Mouse (Mus musculus): ENCODE results near the gene Trim21. TPM values are rescaled to one million over a fixed set of nuclear protein-coding genes. Genes with fewer than 3 reads are reported as not detected.
A peak's percentile ranks its signal among the peaks of the same experiment; 100 is the strongest.

The Trim21 gene
- polyA plus RNA-seq, 1 experiment from 2014 or later, result 0.72 TPM

GRCm38 (mm10) chr7:102514144-102514543 is 51.1 kb downstream of the Trim21 start:
- Histone ChIP-seq H3K4me1 (ENCODE audit: control insufficient read depth, insufficient read depth, low read length) (no peaks in the 10 kb centered on the region; the same call in 1 of the 2 replicates), H3K9me3 (replicated peaks; ENCODE audit: control insufficient read depth, low read length) (no peaks in the 10 kb centered on the region), H3K4me3 (ENCODE audit: low read depth, low read length) (no peak overlapping the region), H3K9ac (replicated peaks; ENCODE audit: low read length) (no peak overlapping the region), H3K36me3 (replicated peaks; ENCODE audit: control insufficient read depth, insufficient read depth, low read depth, low read length) (no peaks in the 10 kb centered on the region), H3K4me2 (ENCODE audit: low read depth, low read length) (no peak overlapping the region), H3K27me3 (ENCODE audit: control insufficient read depth, insufficient read depth, low read length) (no peaks in the 10 kb centered on the region; the same call in none of the 2 replicates), H3K27ac (replicated peaks; ENCODE audit: low read depth, low read length) (no peak overlapping the region)
- ATAC-seq (replicated peaks; ENCODE audit: insufficient number of reproducible peaks, low FRiP score, low TSS enrichment, low read depth) (no peak), DNase-seq (ENCODE audit: low spot score) (no peak)
- 75% methylated on average over 4 of the region's 4 CpGs for WGBS

DNA sequence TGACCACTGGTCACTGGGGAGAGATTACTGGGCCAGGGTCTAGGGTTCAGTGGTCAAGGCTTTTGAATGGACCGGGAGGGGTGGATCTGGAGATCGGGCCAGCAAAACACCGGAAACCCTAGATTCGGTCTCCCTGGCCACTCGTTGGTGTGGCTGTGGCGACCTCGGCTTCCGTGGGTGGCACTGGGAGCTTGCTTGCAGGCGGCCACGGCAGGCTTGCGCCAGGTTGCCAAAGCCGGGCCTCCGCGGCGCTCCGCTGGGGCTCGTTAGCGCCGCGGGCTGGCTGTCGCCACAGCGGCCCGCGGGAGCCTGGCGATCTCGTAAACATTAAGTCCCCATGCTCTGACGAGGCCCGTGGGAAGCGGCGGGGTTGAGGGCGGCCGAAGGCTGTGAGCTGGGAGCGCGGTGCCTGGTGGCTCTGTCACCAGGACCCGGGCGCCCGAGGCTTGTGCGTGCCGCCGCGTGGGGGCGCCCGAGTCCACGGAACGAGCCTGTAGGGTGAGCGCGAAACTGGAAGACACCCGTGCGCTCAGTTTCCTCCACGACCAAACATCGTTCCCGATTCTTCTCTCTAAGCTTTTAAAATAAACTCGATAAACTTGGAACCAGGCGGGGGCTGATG is 52.4 kb downstream of the Trim21 start:
- H3K4me1 ChIP-seq (ENCODE audit: control insufficient read depth, insufficient read depth, low read length), result no peaks in the 10 kb centered on the region; the same call in 1 of the 2 replicates
- H3K36me3 ChIP-seq (replicated peaks; ENCODE audit: control insufficient read depth, insufficient read depth, low read depth, low read length), result no peaks in the 10 kb centered on the region
- peak overlapping the region; percentile 84 for H3K4me2 ChIP-seq (ENCODE audit: low read depth, low read length)
- under 1% methylated on average over 54 of the region's 54 CpGs for WGBS
- H3K9ac ChIP-seq (replicated peaks; ENCODE audit: low read length), result peak overlapping the region; percentile 61
- H3K27me3 ChIP-seq (ENCODE audit: control insufficient read depth, insufficient read depth, low read length), result no peaks in the 10 kb centered on the region; the same call in none of the 2 replicates
- H3K9me3 ChIP-seq (replicated peaks; ENCODE audit: control insufficient read depth, low read length), result no peaks in the 10 kb centered on the region
- H3K27ac ChIP-seq (replicated peaks; ENCODE audit: low read depth, low read length), result no peak overlapping the region
- peak; percentile 91 for DNase-seq (ENCODE audit: low spot score)
- ATAC-seq (replicated peaks; ENCODE audit: insufficient number of reproducible peaks, low FRiP score, low TSS enrichment, low read depth), result peak; percentile 93
- peak overlapping the region; percentile 40 for H3K4me3 ChIP-seq (ENCODE audit: low read depth, low read length)

- Histone ChIP-seq H3K4me2 (ENCODE audit: low read depth, low read length) (no peak overlapping the region), H3K27ac (replicated peaks; ENCODE audit: low read depth, low read length) (no peak overlapping the region), H3K27me3 (ENCODE audit: control insufficient read depth, insufficient read depth, low read length) (no peaks in the 10 kb centered on the region; the same call in none of the 2 replicates), H3K4me3 (ENCODE audit: low read depth, low read length) (no peak overlapping the region), H3K36me3 (replicated peaks; ENCODE audit: control insufficient read depth, insufficient read depth, low read depth, low read length) (no peaks in the 10 kb centered on the region), H3K9ac (replicated peaks; ENCODE audit: low read length) (no peak overlapping the region), H3K9me3 (replicated peaks; ENCODE audit: control insufficient read depth, low read length) (no peaks in the 10 kb centered on the region), H3K4me1 (ENCODE audit: control insufficient read depth, insufficient read depth, low read length) (no peaks in the 10 kb centered on the region; the same call in 1 of the 2 replicates)
- no peak for DNase-seq (ENCODE audit: low spot score)
- no peak for ATAC-seq (replicated peaks; ENCODE audit: insufficient number of reproducible peaks, low FRiP score, low TSS enrichment, low read depth)
- 93% methylated on average over 10 of the region's 10 CpGs for WGBS
Measured at GRCm38 (mm10) chr7:102511927-102512326, 53.4 kb downstream of the Trim21 start.

DNA sequence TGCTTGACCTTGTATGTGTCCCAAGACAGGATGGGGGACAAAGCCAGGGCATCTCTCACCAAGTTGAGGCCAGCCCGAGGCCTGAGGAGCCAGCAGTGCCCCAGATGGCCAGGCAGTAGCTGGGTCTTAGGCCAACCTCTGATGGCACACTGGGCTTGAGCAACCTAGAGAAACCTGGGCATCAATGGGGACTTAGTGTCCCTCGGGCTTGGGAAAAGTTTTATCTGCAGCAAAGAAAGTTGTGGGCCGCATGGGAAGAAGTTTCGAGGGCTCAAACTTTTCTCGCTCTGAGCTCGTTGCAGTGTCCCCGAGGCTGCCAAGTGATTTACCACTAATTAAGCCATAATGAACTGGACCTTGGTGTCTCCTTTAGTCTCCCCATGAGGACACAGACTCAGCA is 55.6 kb downstream of the Trim21 start:
- 80% methylated on average over 7 of the region's 7 CpGs for WGBS
- Histone ChIP-seq H3K27me3 (ENCODE audit: control insufficient read depth, insufficient read depth, low read length) (no peaks in the 10 kb centered on the region; the same call in 1 of the 2 replicates), H3K4me1 (ENCODE audit: control insufficient read depth, insufficient read depth, low read length) (no peaks in the 10 kb centered on the region; the same call in 1 of the 2 replicates), H3K9me3 (replicated peaks; ENCODE audit: control insufficient read depth, low read length) (no peaks in the 10 kb centered on the region), H3K9ac (replicated peaks; ENCODE audit: low read length) (no peak overlapping the region), H3K4me3 (ENCODE audit: low read depth, low read length) (no peak overlapping the region), H3K36me3 (replicated peaks; ENCODE audit: control insufficient read depth, insufficient read depth, low read depth, low read length) (no peaks in the 10 kb centered on the region), H3K27ac (replicated peaks; ENCODE audit: low read depth, low read length) (no peak overlapping the region), H3K4me2 (ENCODE audit: low read depth, low read length) (no peak overlapping the region)
- no peak for DNase-seq (ENCODE audit: low spot score)
- ATAC-seq (replicated peaks; ENCODE audit: insufficient number of reproducible peaks, low FRiP score, low TSS enrichment, low read depth), result no peak

- DNase-seq (ENCODE audit: low spot score), result no peak
- 87% methylated on average over 6 of the region's 6 CpGs for WGBS
Measured at GRCm38 (mm10) chr7:102508666-102509065, 56.6 kb downstream of the Trim21 start.

GRCm38 (mm10) chr7:102508066-102508465 is 57.2 kb downstream of the Trim21 start:
- Histone ChIP-seq H3K27ac (replicated peaks; ENCODE audit: low read depth, low read length) (no peak overlapping the region), H3K4me1 (ENCODE audit: control insufficient read depth, insufficient read depth, low read length) (no peaks in the 10 kb centered on the region; the same call in 1 of the 2 replicates), H3K9ac (replicated peaks; ENCODE audit: low read length) (no peak overlapping the region), H3K9me3 (replicated peaks; ENCODE audit: control insufficient read depth, low read length) (no peaks in the 10 kb centered on the region), H3K36me3 (replicated peaks; ENCODE audit: control insufficient read depth, insufficient read depth, low read depth, low read length) (no peaks in the 10 kb centered on the region), H3K4me2 (ENCODE audit: low read depth, low read length) (no peak overlapping the region), H3K27me3 (ENCODE audit: control insufficient read depth, insufficient read depth, low read length) (no peaks in the 10 kb centered on the region), H3K4me3 (ENCODE audit: low read depth, low read length) (no peak overlapping the region)
- DNase-seq (ENCODE audit: low spot score) (no peak), ATAC-seq (replicated peaks; ENCODE audit: insufficient number of reproducible peaks, low FRiP score, low TSS enrichment, low read depth) (no peak)
- WGBS, result 85% methylated on average over 9 of the region's 9 CpGs

More at GRCm38 (mm10) chr7:102508666-102509065, 56.6 kb downstream of the Trim21 start:
- no peak overlapping the region for H3K27ac ChIP-seq (replicated peaks; ENCODE audit: low read depth, low read length)
- H3K27me3 ChIP-seq (ENCODE audit: control insufficient read depth, insufficient read depth, low read length), result no peaks in the 10 kb centered on the region; the same call in 1 of the 2 replicates
- no peak overlapping the region for H3K4me2 ChIP-seq (ENCODE audit: low read depth, low read length)
- H3K4me1 ChIP-seq (ENCODE audit: control insufficient read depth, insufficient read depth, low read length), result no peaks in the 10 kb centered on the region; the same call in 1 of the 2 replicates
- no peak overlapping the region for H3K4me3 ChIP-seq (ENCODE audit: low read depth, low read length)
- no peak overlapping the region for H3K9ac ChIP-seq (replicated peaks; ENCODE audit: low read length)
- H3K36me3 ChIP-seq (replicated peaks; ENCODE audit: control insufficient read depth, insufficient read depth, low read depth, low read length), result no peaks in the 10 kb centered on the region
- no peaks in the 10 kb centered on the region for H3K9me3 ChIP-seq (replicated peaks; ENCODE audit: control insufficient read depth, low read length)
- ATAC-seq (replicated peaks; ENCODE audit: insufficient number of reproducible peaks, low FRiP score, low TSS enrichment, low read depth), result no peak

Other genes starting within 250 kb of the Trim21 start
- gene Rrm1, start 123.8 kb downstream of the Trim21 start, polyA plus RNA-seq (2014; fragmentation: Nextera tagmentation; extraction: Ambion mirVana), result 242 and 246 TPM in 2 replicates
- gene Olfr543, start 83.8 kb downstream of the Trim21 start, polyA plus RNA-seq (2014; fragmentation: Nextera tagmentation; extraction: Ambion mirVana), result 0.25 and 0.67 TPM in 2 replicates
- 0.06 TPM in 1 of 2 replicates, not detected in the other for gene Olfr544, start 77.2 kb downstream of the Trim21 start, polyA plus RNA-seq (2014; fragmentation: Nextera tagmentation; extraction: Ambion mirVana)
- not detected in 2 replicates for gene Olfr545, start 65.9 kb downstream of the Trim21 start, polyA plus RNA-seq (2014; fragmentation: Nextera tagmentation; extraction: Ambion mirVana)
- not detected in 2 replicates for gene Olfr547, start 30.7 kb downstream of the Trim21 start, polyA plus RNA-seq (2014; fragmentation: Nextera tagmentation; extraction: Ambion mirVana)
- gene Olfr548-ps1, start 24.6 kb downstream of the Trim21 start, polyA plus RNA-seq (2014; fragmentation: Nextera tagmentation; extraction: Ambion mirVana), result not detected in 2 replicates
- not detected in 2 replicates for gene Olfr549, start 15.6 kb downstream of the Trim21 start, polyA plus RNA-seq (2014; fragmentation: Nextera tagmentation; extraction: Ambion mirVana)
- gene Olfr550, start 6.0 kb upstream of the Trim21 start, polyA plus RNA-seq (2014; fragmentation: Nextera tagmentation; extraction: Ambion mirVana), result not detected in 2 replicates
- gene Olfr551, start 26.4 kb upstream of the Trim21 start, polyA plus RNA-seq (2014; fragmentation: Nextera tagmentation; extraction: Ambion mirVana), result not detected in 2 replicates
- gene Olfr552, start 32.3 kb upstream of the Trim21 start, polyA plus RNA-seq (2014; fragmentation: Nextera tagmentation; extraction: Ambion mirVana), result not detected in 2 replicates
- gene Olfr553, start 52.7 kb upstream of the Trim21 start, polyA plus RNA-seq (2014; fragmentation: Nextera tagmentation; extraction: Ambion mirVana), result not detected in 2 replicates
- gene Olfr554, start 72.9 kb upstream of the Trim21 start, polyA plus RNA-seq (2014; fragmentation: Nextera tagmentation; extraction: Ambion mirVana), result not detected in 2 replicates
- not detected in 2 replicates for gene Olfr555, start 93.3 kb upstream of the Trim21 start, polyA plus RNA-seq (2014; fragmentation: Nextera tagmentation; extraction: Ambion mirVana)
- gene Olfr556, start 99.4 kb upstream of the Trim21 start, polyA plus RNA-seq (2014; fragmentation: Nextera tagmentation; extraction: Ambion mirVana), result not detected in 2 replicates
- gene Trim68, start 121.8 kb upstream of the Trim21 start, polyA plus RNA-seq (2014; fragmentation: Nextera tagmentation; extraction: Ambion mirVana), result 11.4 and 14.7 TPM in 2 replicates
- gene Olfr557, start 130.4 kb upstream of the Trim21 start, polyA plus RNA-seq (2014; fragmentation: Nextera tagmentation; extraction: Ambion mirVana), result not detected in 2 replicates
- 0.24 TPM in 1 of 2 replicates, not detected in the other for gene Olfr558, start 136.7 kb upstream of the Trim21 start, polyA plus RNA-seq (2014; fragmentation: Nextera tagmentation; extraction: Ambion mirVana)
- not detected in 2 replicates for gene Olfr33, start 153.6 kb upstream of the Trim21 start, polyA plus RNA-seq (2014; fragmentation: Nextera tagmentation; extraction: Ambion mirVana)
- gene Olfr559, start 162.0 kb upstream of the Trim21 start, polyA plus RNA-seq (2014; fragmentation: Nextera tagmentation; extraction: Ambion mirVana), result not detected in 2 replicates
- not detected in 2 replicates for gene Olfr560, start 193.9 kb upstream of the Trim21 start, polyA plus RNA-seq (2014; fragmentation: Nextera tagmentation; extraction: Ambion mirVana)
- 0.08 TPM in 1 of 2 replicates, not detected in the other for gene Olfr78, start 194.0 kb upstream of the Trim21 start, polyA plus RNA-seq (2014; fragmentation: Nextera tagmentation; extraction: Ambion mirVana)
- gene Olfr561, start 205.7 kb upstream of the Trim21 start, polyA plus RNA-seq (2014; fragmentation: Nextera tagmentation; extraction: Ambion mirVana), result not detected in 2 replicates
- gene Olfr564, start 238.0 kb upstream of the Trim21 start, polyA plus RNA-seq (2014; fragmentation: Nextera tagmentation; extraction: Ambion mirVana), result not detected in 2 replicates

Data from embryonic facial prominence, embryonic 11.5 days (tissue).